Mouse (Mus musculus) kidney, postnatal 36 days (tissue): ENCODE data around the gene Hgd.
"Not testable (repeated sequence)": the region's sequence is repeated elsewhere in the genome, so short reads cannot be mapped to it uniquely, and the experiment has no call there.

ENCODE experiments used
- DNase-seq, 2 experiments: peaks; one replicate each; pipeline ENCODE4 v3.0.0; 2021 to 2022; ENCODE audit warnings: mixed read lengths in 2 of 2

The Hgd gene

DNA sequence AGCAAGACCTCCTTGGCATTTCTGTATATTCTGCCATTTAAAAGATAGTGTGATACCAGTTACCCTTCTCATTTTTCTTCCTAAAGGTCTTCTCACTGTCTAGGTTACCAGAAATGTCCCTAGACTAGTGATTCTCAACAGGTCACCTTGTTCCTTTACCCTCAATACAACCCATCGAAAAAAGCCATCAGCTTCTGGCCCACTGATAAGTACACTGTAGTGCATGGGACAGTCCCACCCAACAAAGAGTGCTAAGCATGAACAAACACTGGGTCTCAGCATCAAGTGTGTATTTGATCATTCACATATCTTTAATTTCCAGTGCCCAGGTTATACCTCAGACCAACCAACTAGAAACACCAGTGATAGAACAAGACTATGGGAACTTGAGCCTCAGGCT is 55.1 kb downstream of the Hgd start:
- DNase-seq, result no peak

DNA sequence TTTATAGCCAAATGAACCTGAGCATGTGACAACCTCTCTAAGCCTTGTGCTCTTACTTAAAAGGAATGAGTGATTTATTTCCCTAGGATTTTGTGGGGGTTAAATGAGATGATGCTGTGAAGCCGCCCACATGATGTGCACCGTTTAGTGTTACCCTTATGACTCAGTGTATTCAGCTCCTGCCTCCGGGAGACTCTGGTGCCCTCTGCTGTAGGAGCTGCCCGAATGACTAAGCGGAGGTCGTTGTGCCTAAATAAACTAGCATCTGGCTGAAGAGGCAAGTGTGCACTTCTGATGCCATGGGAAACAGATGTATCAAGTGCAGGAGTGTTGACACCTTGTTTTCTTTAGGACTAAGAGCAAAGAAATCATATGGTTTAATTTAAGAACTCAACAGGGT is 56.2 kb downstream of the Hgd start:
- DNase-seq, result peak; percentile 32 to 55

DNA sequence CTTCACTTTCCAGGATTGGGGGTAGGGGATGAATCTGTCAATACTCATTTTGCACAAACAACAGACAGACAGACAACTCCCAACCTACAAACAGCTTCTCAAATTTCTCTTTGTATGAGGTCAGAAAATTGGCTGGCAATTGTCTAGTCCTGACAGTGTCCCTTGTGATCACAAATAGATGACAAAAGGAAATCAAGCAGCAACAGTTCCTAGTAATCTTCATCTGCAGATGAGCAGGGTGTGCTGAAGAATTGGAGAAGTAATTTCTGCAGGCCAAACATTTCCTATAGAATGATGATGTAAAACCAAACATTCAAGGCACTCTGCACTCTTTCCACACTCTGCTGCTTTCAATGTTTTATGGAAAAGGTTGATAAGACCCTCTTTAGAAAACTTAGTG is 57.8 kb downstream of the Hgd start:
- no peak for DNase-seq

GRCm38 (mm10) chr16:37640522-37640921 is 60.6 kb downstream of the Hgd start:
- DNase-seq, result not testable (repeated sequence)

GRCm38 (mm10) chr16:37644486-37644885 is 64.5 kb downstream of the Hgd start:
- DNase-seq, result no peak

DNA sequence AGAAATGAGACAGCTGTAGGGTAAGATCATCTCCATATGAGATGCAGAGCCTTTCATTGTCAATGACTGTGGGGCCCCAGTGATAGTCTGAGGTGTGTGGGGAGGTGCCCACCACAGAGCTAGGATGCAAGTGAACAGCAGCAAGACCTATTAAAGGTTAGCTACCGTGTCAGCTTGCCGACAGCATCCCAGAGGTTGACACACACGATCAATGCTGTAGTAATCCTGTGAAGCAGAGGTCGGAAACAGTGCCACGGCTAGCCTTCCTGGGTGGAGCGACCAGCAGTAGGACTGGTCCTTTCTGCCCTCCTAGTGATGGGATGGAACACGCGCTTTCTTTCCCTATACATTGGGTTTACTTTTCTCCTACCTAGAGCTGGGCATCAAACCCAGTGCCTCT is 65.3 kb downstream of the Hgd start:
- no peak for DNase-seq

DNA sequence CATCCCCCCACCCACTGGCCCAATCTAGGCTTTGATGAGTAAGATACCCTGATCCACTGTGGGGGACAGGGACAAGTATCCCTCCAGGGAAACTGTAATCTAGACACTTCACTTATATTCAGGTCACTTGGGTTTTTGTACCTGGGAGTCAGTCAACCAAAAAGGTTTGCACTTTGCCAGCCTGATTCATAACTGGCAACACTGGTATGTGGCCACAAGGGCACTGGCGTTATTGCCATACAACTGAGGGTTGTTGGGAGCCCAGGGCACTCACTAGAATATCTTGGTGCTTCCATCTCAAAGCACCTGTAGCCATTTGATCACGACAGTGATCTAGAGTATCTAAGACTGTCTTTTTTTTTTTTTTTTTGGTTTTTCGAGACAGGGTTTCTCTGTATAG is 65.8 kb downstream of the Hgd start:
- no peak for DNase-seq

GRCm38 (mm10) chr16:37647067-37647466 is 67.1 kb downstream of the Hgd start:
- no peak for DNase-seq

GRCm38 (mm10) chr16:37647936-37648335 is 68.0 kb downstream of the Hgd start:
- no peak for DNase-seq

DNA sequence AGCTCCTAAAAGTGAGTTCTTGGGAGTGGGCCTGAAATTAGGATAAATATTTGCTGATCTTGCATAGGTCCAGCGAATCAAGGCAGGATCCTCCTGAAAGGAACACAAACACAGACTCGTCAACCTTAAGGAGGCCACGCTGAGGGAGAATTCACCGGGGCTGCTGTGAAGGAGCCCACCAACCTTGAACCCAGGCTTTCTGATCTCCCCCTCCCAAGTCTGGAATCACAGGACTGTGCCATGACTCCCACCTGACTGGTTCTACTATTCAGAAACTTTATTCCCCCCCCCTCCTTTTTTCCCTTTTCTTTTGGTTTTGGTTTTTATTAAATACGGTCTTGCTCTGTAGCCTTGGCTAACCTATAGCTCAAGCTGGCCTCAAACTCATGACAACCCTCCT is 69.1 kb downstream of the Hgd start:
- DNase-seq, result no peak

DNA sequence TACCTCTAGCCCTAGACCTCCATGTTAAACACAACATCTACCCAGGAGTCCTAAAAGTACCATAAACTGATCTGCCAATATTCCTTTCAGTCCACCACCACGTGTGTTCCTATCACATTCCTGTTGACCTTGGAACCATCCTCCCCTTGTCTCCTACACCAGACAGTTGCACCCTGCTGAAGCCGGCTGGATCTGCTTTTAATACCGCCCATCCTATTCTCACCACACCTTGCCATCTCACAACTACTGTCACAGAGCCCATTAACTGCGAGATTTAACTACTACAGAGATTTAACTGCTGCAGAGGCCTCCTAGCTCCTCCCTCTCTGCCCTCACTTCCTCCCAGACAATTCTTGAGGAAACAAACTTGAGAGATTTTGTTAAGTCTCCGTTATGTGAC is 71.5 kb downstream of the Hgd start:
- peak; percentile 47 to 73 for DNase-seq

- peak; percentile 51 to 54 for DNase-seq
These were observed 72.7 kb downstream of the Hgd start for GRCm38 (mm10) chr16:37652654-37653053.

GRCm38 (mm10) chr16:37653058-37653457 is 73.1 kb downstream of the Hgd start:
- DNase-seq, result no peak

DNA sequence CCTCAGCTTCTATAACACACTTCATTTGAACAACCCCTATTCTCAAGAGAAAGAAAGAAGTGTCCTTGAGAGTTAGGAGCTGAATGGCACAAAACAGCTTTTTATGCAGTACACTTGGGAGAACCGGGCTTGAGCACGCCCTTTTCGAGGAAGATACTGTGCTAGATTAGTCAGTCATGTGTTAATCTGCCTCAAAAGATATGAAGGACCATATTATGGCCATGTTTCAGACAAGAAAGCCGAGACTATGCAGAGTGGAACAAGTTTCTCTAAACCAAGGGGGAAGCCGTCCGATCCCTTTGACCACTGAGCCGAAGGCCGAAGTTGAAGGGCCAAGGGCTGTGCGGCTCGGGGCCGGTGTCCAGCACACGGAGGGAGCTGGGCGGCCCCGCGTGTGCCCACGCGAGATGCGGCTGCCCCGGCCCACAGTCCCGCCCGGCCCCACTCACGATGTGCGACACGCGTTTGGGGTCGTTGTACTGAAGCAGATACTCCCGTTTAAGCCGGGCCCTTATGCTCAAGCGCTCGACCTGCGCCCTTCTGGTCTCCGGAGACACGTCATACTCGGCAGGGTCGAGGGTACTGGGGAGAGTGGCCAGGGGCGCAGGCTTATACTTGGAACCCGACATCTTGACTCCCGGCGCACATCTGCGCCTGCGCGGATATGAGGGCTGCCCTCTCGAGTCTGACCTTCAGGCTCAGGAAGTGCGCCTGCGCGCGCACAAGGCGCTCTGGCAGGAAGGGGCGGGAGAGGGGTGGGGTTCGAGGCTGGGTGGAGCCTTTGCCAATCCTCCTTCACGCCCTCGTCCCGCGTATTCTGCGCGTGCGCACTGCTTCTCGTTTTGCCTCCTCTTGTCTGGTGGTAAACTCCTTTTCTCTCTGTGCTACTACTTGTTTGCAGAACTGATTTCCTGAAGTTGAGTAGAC is 74.0 kb downstream of the Hgd start, which contains the start of gene Ndufb4:
Gene Ndufb4, minus strand, starts transcription at position 723 of the 927 bp plus-strand sequence.
- DNase-seq, result peak; percentile 97 to 98

GRCm38 (mm10) chr16:37654831-37655455 is 75.0 kb downstream of the Hgd start:
- peak in 1 of 2 experiments; percentile 36 for DNase-seq

- peak in 1 of 2 experiments; percentile 44 for DNase-seq
These were observed 75.9 kb downstream of the Hgd start for GRCm38 (mm10) chr16:37655756-37656347.

DNA sequence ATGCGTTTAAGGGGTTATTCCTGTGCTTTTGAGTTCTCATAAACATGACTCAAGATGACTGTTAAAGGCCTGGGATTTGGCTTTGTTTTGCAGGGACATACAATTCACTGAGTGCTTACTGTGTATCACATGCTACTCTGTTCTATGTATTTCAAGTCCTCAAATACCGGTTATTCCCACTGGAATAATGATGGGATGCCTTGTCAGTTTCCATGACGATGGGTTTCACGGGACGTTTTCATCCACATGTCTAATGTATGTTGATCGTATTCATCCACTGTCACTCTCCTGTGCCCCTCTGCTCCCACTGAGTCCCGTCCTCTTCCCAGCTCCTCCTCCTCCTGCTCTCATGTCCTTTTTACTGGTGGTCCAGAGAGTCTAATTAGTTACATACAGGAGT is 76.8 kb downstream of the Hgd start:
- DNase-seq, result no peak

- DNase-seq, result no peak
These were observed 83.9 kb downstream of the Hgd start for GRCm38 (mm10) chr16:37663643-37664459.

DNA sequence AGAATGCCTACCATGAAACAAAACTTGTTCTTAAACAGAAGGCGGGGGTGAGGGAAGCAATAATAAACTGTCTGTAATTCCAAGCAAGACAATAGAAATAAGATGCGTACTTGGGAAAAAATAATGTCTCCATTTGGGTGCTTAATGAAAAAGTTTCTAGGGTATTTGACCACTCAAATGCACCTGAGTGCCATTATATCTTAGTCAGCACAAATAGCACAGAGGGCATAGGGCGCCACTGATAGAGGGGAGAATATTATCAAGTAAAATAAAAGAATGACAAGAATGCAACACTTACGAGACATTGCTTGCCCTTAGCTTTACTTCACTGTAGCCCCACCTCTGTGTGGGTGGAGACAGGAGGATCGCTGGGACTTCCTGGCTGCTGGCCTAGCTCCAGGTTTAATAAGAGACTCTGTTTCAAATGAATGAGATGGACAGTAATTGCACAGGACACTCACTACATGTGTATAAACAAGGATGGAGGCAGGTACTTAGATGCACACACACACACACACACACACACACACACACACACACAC is 85.5 kb downstream of the Hgd start:
- no peak for DNase-seq

DNA sequence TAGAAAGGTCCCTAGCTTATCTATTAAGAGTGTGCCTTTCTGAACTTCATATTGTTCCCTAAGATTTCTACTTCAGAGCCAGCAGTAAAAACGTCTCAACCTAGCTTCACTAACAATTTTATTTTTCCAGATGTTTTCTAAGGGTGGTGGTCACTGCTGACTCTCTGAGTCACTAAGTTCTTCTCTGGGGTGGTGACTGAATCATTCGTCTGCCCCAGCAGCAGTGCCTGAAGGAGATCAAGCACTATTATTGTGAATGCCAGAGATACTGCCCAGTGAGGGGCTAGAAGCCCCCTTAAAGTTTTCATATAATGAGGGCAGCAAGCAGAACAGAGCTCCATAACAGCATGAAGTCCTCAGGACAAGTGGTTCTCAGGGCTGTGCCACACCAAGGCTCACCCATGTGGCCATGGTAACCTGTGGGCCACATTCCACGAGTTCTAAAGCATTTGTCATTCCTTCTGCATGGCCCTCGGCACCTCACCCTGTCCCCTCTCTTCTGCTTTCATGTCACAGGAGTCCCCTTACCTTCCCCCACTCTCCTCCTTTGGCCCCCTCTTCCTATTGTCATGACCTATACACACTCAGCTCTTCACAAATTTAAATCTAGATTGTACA is 90.8 kb downstream of the Hgd start:
- no peak for DNase-seq

GRCm38 (mm10) chr16:37675326-37675725 is 95.4 kb downstream of the Hgd start:
- DNase-seq, result no peak
